Mouse (Mus musculus) ES-Bruce4 (cell line): ENCODE results near the gene Mapre1. TPM values are rescaled to one million over a fixed set of nuclear protein-coding genes. Genes with fewer than 3 reads are reported as not detected.

Source experiments
- H3K27ac ChIP-seq: 2 replicates; pipeline ENCODE4 v1.5.1; 2012; ENCODE audit warnings: low read length, inconsistent platforms; ENCODE audit not compliant: insufficient read depth
- H3K27me3 ChIP-seq: 2 replicates; pipeline ENCODE4 v1.6.1; 2012; ENCODE audit warnings: mild to moderate bottlenecking, low read length, inconsistent platforms; ENCODE audit not compliant: control insufficient read depth, poor library complexity, insufficient read depth, severe bottlenecking
- H3K36me3 ChIP-seq: 2 replicates; pipeline ENCODE4 v1.6.1; 2012; ENCODE audit warnings: inconsistent platforms, mild to moderate bottlenecking, low read length, moderate library complexity; ENCODE audit not compliant: control insufficient read depth, poor library complexity, insufficient read depth, severe bottlenecking
- H3K4me1 ChIP-seq: one replicate; pipeline ENCODE4 v1.8.1; 2011; ENCODE audit warnings: low read length; ENCODE audit not compliant: control insufficient read depth, insufficient read depth
- H3K4me3 ChIP-seq: 2 replicates; pipeline ENCODE4 v1.5.1; 2011; ENCODE audit warnings: low read depth, mild to moderate bottlenecking, low read length
- H3K9ac ChIP-seq: 2 replicates; pipeline ENCODE4 v1.6.1; 2012; ENCODE audit warnings: low read depth, mild to moderate bottlenecking, inconsistent platforms; ENCODE audit not compliant: poor library complexity, severe bottlenecking
- H3K9me3 ChIP-seq: replicated peaks from 2 replicates; pipeline ENCODE4 v1.6.1; 2012; ENCODE audit warnings: mild to moderate bottlenecking, low read length, inconsistent platforms; ENCODE audit not compliant: control insufficient read depth, poor library complexity, insufficient read depth, severe bottlenecking
- CTCF ChIP-seq: IDR thresholded peaks from one replicate; pipeline ENCODE4 v1.8.1; 2011; ENCODE audit warnings: low read depth, low read length
- EP300 ChIP-seq: IDR thresholded peaks from 2 replicates; pipeline ENCODE4 v1.6.1; 2011; ENCODE audit warnings: low read depth, low read length; ENCODE audit not compliant: insufficient read depth
- POLR2A ChIP-seq: IDR thresholded peaks from one replicate; pipeline ENCODE4 v1.8.1; 2011; ENCODE audit warnings: low read length; ENCODE audit not compliant: insufficient read depth
- polyA plus RNA-seq: library from polyadenylated mRNA; stranded (reverse); fragments of >200 nt; gene quantifications from 2 replicates; pipeline ENCODE4 v1.2.4, GENCODE M21; 2011; ENCODE audit warnings: low read depth; ENCODE audit not compliant: missing spikeins, insufficient read depth, insufficient read length

Gene Mapre1
- polyA plus RNA-seq, 1 experiment, result 190 TPM

GRCm38 (mm10) chr2:153724871-153725270 is 16.2 kb upstream of the Mapre1 start:
- Histone ChIP-seq H3K4me1 (no peaks in the 10 kb centered on the region), H3K27me3 (no peaks in the 10 kb centered on the region), H3K9me3 (no peaks in the 10 kb centered on the region), H3K27ac (no peak overlapping the region), H3K36me3 (no peaks in the 10 kb centered on the region), H3K9ac (no peak overlapping the region), H3K4me3 (no peak overlapping the region)
- TF ChIP-seq EP300 (no peak), POLR2A (no peak), CTCF (no peak)

DNA sequence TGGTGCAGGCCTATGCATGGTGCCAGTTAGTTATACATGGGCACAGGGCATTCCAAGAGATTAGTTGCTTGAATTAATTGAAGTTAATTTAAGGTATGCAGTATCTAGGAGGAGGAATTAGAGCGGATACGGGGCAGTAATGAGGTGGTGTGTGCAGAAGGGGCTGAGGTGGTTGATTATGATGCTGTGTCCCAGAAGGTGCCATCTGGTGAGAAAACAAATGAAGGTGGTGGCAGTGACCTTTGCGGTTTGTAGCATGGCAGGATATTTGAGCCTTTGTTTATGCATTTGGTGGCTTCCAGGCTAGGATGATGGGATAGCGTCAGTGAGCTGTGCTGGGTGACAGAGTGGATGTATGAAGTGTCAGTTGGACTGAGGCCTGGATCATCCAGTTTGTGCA is 15.8 kb upstream of the Mapre1 start:
- Histone ChIP-seq H3K4me3 (no peak overlapping the region), H3K9me3 (no peaks in the 10 kb centered on the region), H3K9ac (no peak overlapping the region), H3K27ac (no peak overlapping the region), H3K36me3 (no peaks in the 10 kb centered on the region), H3K4me1 (no peaks in the 10 kb centered on the region), H3K27me3 (no peaks in the 10 kb centered on the region)
- TF ChIP-seq EP300 (no peak), POLR2A (no peak), CTCF (no peak)

DNA sequence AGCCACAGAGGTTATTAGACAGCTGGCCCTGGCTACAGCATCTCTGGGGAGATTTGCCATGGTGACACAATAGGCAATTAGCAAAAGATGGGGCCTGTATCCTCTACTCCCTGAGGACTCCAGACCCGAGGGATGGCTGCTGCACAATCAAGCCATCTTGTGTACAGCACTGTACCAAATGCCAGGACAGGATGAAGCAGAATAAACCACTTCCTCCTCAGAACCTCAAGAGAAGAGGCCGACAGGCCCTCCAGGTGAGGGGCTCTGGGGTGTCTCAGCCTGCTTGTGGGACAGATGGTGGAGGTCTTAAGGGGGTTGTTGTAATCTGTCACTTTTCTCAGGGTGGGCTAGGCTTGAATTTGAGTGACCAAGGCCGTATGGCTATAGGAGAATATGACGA is 7.0 kb upstream of the Mapre1 start:
- no peaks in the 10 kb centered on the region for H3K4me1 ChIP-seq
- H3K9me3 ChIP-seq, result no peaks in the 10 kb centered on the region
- H3K4me3 ChIP-seq, result no peak overlapping the region
- H3K36me3 ChIP-seq, result no peaks in the 10 kb centered on the region
- H3K27me3 ChIP-seq, result no peaks in the 10 kb centered on the region
- no peak for TF ChIP-seq CTCF
- TF ChIP-seq EP300, result no peak
- no peak overlapping the region for H3K27ac ChIP-seq
- H3K9ac ChIP-seq, result no peak overlapping the region

DNA sequence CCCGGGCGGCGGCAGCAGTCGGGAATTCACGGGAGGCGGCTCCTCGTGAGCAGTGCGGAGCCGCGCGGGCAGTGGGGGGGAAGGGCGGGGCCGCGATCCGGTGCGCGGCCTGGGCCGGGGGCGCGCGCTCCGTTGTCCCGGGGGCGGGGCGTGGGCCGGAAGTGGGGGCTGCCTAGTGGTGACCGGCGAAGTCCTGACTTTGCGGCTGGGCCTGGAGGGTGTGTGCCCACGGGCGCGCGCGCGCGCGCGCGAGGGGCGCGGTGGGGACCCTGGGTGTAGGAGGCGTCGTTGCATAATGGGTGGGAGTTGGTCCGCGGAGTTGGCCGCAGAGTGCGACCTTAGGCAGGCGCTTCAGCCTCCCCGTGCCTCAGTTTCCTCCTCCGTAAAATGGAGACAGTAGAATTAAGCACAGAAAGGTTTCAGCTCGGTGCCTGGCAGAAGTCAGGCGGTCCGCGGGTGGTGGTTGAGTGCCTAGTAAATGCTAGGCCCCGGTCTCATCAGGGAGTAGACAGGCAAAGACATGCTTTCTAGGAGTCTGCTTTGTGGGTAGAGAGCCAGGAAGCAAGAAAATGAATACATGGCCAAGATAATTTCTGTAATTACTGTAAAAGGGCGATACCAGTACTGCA is 477 bp downstream of the Mapre1 start:
- no peaks in the 10 kb centered on the region for H3K9me3 ChIP-seq
- peak overlapping the region; percentile 83 for H3K9ac ChIP-seq
- H3K36me3 ChIP-seq, result no peaks in the 10 kb centered on the region
- H3K27me3 ChIP-seq, result no peaks in the 10 kb centered on the region
- peak overlapping the region; percentile 33; the same call in 1 of the 2 replicates for H3K27ac ChIP-seq
- peaks cover 2% of the 10 kb centered on the region for H3K4me1 ChIP-seq
- TF ChIP-seq CTCF, result no peak
- TF ChIP-seq EP300, result no peak
- TF ChIP-seq POLR2A, result no peak
- H3K4me3 ChIP-seq, result peak overlapping the region; percentile 96

DNA sequence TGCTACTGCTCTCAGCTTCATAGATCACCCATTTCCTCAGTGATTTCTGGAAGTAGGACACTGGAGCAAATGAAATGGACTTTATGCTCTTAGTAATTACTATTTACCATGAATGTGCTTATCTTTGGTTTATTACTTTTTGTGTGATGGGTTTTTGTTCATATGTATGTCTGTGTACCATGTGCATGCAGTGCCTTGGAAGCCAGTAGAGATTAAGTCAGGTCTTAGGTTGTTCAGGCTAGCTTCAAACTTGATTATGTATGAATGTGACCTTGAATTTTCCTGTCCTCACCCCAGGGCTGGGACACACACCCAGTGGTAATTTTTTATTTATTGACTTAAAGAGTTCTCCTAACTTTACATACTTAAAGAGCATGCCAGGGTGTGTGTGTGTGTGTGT is 6.9 kb downstream of the Mapre1 start:
- TF ChIP-seq CTCF (no peak), EP300 (no peak), POLR2A (no peak)

DNA sequence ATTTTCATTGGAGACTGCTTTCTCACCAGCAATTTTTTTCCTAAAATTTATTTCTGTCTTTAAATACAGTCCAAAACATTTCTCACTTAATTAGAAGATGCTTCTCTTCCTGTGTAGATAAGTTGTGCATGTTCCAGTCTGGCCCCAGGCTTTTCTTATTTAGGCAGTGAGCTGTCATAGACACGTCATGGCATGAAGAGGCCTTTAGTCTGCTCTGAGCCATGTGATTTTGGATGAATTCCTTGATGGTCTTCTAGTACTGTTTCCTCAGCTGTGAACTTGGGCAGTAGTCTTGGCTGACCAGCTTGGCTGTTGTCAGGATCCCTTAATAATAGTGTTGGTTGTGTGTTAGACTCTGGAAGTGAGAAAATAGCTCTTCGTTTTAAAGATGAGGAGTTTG is 9.3 kb downstream of the Mapre1 start:
- H3K9me3 ChIP-seq, result no peaks in the 10 kb centered on the region
- no peak overlapping the region for H3K4me3 ChIP-seq
- no peaks in the 10 kb centered on the region for H3K27me3 ChIP-seq
- no peak overlapping the region for H3K9ac ChIP-seq
- no peak overlapping the region for H3K27ac ChIP-seq
- no peaks in the 10 kb centered on the region for H3K4me1 ChIP-seq
- TF ChIP-seq EP300 (no peak), CTCF (no peak), POLR2A (no peak)
- peaks cover 16% of the 10 kb centered on the region for H3K36me3 ChIP-seq

More for the DNA sequence above, 6.9 kb downstream of the Mapre1 start:
- Histone ChIP-seq H3K36me3 (peaks cover 15% of the 10 kb centered on the region), H3K27ac (no peak overlapping the region), H3K27me3 (no peaks in the 10 kb centered on the region), H3K9ac (no peak overlapping the region), H3K9me3 (no peaks in the 10 kb centered on the region), H3K4me3 (no peak overlapping the region), H3K4me1 (no peaks in the 10 kb centered on the region)

- TF ChIP-seq POLR2A (no peak), EP300 (no peak), CTCF (no peak)
- H3K9me3 ChIP-seq, result no peaks in the 10 kb centered on the region
- no peaks in the 10 kb centered on the region for H3K4me1 ChIP-seq
- H3K36me3 ChIP-seq, result peaks cover 65% of the 10 kb centered on the region
- no peaks in the 10 kb centered on the region for H3K27me3 ChIP-seq
- no peak overlapping the region for H3K9ac ChIP-seq
- no peak overlapping the region for H3K4me3 ChIP-seq
- H3K27ac ChIP-seq, result no peak overlapping the region
Measured at GRCm38 (mm10) chr2:153762121-153762520, 21.0 kb downstream of the Mapre1 start.
